Mouse (Mus musculus) spleen, postnatal 36 days (tissue): ENCODE measurements around the gene Slc35f1.

Source experiments
- DNase-seq, 2 experiments: peaks; one replicate each; pipeline ENCODE4 v3.0.0; 2022; ENCODE audit warnings: low spot score in 2 of 2, mixed read lengths in 1 of 2

Gene Slc35f1

DNA sequence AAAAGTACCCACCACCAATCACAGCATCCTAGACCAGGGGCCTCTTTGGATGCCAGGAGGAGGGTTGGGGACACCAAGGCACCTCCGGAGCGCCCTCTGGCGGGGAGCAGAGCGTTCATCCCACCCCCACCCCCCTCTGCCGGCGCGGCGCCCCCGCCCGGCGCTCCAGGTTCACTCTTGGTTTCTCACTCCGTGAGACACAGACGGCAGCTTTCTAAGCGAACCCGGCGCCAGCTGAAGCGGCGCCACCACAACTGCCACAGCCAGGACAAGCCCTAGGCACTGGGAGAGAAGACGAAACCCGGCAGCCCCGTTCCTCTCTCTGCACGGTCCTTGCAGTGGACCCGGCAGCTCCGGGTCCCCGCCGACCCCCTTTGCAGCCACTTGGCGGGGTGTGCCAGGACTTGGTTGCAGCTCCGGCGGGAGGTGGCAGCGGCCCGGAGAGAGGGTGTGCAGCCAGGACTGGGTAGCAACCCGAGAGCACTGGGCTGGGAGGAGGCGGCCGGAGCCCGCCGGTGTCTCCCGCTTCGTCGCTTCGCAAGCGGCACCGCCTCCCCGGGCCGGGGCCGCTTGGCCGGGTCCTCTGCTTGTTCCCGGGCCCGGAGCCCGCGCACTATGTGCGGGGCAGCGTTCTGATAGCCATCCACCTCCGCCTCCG lies at the start of gene Slc35f1:
Gene Slc35f1 (plus strand): TSS at position 200 of the 658 bp plus-strand sequence.
- no peak for DNase-seq

DNA sequence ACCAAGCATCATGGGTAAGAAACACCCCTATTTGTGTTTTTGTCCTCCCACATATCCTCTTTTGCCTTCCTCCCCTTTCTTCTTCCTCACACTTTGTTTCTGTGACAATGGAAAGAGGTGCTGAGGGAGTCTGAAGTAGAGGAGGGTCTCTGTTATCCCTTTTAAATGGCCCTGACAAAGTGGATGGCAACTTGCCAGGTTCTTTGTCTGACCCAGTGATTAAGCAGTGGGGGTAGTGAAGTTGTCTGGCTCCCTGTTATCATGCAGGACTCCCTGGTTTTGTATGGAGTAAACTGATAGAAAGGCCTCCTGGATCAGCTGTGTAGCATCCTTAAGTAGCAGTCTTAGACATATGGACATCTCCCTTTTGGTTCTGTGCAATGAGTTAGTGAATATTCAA lies 19.1 kb upstream of the Slc35f1 start:
- no peak for DNase-seq

DNA sequence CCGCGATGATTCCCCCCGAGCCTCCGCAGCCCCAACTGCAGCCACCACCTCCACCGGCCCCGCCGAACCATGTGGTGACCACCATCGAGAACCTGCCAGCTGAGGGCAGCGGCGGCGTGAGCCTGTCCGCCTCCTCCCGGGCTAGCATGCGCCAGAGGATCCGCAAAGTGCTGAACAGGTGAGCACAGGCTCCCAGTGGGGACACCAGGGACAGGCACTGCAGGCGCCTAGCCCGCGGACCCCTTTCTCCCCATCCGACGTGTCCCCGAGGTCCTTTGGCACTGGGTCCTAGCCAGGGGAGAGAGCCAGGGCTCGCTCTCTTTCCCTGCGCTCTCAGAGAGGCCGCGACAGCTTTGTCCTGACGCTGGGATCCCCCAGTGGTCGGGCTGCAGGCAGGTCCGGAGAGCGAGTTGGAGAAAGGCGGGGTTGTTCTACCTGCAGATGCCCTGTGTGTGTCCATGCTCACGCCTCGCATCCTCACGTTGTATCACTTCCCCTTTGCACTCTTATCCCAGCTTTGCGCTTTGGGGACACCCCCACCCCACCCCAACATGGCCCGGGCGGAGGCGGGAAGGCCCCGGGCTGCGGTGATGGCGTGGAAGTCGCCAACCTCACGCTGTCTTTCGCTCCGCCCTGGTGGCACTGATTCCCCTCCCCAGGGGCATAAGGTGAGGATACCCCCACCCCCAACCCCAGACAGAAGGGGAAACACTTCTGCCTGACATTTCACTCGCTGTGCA lies 829 bp downstream of the Slc35f1 start:
- DNase-seq, result no peak

DNA sequence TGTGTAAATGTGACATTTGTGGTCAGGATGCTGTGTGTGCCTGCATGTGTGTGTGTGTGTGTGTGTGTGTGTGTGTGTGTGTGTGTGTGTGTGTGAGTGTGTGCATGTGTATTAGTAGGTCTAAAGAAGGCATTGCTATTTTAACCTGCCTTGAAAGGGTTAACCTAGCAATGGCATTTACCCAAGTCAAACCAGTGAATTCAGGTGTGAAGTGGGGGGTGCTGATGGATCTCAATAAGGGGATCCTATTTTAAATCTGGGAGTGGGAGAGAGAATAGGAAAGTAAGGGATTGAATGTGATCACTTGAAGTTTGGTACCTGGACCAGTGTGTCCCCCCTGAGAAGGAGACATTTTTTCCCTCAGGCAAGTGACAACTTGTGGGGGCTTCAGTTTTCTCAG lies 13.4 kb downstream of the Slc35f1 start:
- DNase-seq, result no peak

DNA sequence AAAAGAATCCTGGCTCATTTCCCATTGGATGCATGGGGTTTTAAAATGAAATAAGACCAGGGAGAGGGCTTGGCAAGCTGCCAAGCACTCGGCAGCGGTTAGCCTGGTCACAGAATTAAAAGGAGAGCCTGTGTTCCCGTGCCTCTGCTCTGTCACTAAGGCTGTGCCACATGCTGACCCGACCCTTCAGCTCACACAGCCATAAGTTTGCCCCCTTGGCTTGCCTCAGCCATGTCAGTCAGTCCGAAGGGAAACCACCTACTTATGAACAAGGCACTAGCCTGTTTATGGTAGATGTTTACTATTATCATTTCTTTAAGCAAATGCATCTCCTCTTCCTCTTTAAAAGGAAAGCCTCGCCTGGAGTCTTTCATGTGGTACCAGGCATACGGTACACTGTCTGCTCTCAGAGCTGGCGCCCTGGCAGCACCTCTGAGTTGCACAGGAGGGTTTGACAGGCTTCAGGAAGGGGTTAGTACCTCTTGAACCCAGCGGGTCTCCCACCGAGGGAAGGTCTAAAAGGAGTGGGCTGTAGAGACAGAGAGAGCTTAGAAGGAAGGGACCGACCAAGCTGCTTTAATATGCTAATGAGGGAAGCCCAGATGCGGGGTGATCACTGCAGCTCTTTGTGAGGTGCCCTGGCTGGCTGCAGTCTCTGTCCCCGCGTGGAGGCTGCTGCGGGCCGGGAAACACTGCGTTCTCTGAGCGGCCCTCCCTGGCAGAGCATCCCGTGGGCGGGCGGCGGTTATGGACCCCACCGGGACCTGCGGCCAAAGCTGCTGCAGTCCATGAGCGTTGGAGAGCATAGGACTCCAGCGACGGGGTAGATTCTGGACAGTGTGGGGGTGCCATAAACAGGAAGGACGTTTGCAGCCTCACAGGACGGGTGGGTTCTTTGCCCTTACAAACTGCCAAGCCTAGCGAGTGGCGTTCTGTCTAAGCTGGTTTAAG lies 14.0 kb downstream of the Slc35f1 start:
- DNase-seq, result no peak

DNA sequence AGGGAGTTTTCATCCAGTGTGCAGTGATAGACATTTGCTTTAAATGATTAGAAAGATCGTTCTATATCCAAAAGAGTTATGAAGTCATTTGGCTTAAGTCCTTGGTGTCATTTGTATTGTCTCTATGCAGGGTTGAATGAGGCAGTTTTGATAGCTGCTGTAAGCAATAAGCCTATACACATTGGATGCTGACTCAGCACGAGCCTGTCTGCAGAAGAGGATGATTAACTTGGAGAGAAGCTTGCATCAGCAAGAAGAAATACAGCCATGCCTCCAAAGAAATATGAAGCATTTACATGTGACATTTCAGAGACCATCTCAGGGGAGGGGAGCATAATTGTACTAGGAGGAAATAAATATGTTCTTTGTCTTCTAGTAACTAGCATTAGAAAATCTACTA lies 19.1 kb downstream of the Slc35f1 start:
- no peak for DNase-seq

DNA sequence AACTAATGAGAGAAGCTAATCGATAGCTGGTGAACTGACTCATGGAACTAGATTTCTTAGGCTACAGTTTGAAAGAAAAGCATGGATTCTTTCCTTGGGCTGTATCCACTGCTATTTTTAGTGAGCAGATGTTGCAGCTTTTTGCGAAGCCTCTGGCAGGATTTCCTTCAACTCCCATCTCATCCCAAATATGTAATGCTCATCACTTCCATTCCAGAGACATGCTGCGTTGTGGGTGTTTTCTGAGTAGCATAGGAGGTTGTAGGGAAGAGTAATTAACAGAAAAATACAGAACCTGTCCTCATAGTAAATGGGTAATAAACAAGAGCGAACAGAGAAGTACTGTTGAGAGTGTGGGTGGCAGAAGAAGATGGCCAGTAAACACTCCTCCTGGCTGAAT lies 21.8 kb downstream of the Slc35f1 start:
- no peak for DNase-seq

DNA sequence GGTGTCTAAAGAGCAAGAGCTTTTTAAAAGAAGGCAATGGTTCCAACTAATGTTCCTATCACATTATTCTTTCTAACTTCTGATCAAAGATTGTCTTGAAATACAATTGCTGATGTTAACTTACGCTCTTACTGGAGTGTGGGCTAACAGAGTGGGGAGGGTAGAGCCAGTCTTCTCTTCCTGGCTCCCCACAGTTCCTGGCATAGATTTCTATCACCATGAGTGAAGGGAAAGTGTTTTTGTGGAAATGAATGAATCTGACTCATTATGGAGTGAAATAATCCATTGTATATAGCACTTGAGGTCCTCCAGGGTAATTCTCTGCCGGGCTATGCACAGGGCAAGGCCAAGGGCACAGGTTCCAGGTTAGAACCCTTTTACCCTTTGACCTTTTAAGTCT lies 24.2 kb downstream of the Slc35f1 start:
- DNase-seq, result no peak

DNA sequence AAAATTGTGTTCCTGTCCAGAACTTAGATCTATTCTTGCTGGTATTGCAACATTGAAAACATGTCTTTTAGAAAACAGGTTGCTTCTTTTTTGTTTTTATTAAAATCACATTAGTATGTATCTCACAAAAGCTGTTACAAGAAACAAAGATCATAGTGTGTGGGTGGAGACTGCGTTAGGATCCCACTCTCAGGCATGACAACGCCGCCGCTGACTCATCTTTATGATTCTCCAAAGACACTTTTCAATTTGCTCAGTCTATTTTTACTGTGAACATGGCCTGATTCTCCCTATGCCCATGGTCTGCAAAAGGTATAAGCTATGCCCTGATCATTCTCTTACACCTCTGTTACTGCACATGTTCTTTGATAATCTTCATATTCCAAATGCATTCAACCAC lies 24.8 kb downstream of the Slc35f1 start:
- DNase-seq, result no peak

DNA sequence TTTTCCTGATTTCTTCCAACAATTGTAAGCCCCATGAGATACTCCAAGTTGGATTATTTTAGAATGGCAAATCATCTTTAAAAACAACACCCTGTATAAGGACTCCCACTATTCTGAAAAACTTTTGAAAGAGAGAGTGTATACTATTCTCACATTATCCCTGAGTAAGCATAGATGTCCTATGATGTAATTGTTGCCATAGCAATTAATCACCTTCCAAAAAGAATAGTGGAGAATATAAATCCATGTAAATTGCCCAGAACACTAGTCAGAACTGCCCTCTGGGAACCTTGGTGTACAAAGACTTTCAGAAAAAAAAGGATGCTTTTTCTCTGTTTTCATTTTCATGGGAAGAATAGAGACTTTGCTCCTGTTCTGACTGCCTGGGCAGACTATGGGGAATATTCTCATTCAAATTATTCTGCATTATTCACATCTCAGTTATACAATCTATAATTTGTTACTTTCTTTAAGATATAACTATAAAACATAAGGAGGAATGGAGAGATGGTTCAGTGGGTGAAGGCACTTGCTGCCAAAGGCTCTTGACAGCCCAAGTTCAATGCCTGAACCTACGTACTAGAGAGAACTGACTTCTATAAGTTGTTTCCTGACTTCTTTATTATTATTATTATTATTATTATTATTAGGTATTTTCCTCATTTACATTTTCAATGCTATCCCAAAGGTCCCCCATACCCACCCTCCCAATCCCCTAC lies 28.0 kb downstream of the Slc35f1 start:
- no peak for DNase-seq

DNA sequence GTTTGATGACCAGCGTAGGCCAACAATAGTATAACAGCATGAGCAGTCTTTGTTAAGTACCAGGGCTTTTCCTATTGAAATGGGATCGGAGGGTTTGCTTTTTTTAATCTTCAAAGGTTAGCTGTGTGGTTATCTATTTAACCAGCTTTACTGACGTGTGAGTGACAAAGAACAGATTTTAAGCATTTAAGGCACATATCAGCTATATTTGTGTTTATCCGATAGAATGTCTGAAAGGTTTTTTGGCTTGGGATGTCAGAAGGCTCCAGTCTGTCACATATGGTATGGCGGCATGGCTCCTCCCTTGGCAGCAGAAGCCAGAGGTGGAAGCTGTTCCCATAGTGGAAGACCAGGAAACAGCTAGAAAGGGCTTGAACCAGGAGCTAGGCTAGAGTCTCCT lies 36.3 kb downstream of the Slc35f1 start:
- DNase-seq, result no peak

DNA sequence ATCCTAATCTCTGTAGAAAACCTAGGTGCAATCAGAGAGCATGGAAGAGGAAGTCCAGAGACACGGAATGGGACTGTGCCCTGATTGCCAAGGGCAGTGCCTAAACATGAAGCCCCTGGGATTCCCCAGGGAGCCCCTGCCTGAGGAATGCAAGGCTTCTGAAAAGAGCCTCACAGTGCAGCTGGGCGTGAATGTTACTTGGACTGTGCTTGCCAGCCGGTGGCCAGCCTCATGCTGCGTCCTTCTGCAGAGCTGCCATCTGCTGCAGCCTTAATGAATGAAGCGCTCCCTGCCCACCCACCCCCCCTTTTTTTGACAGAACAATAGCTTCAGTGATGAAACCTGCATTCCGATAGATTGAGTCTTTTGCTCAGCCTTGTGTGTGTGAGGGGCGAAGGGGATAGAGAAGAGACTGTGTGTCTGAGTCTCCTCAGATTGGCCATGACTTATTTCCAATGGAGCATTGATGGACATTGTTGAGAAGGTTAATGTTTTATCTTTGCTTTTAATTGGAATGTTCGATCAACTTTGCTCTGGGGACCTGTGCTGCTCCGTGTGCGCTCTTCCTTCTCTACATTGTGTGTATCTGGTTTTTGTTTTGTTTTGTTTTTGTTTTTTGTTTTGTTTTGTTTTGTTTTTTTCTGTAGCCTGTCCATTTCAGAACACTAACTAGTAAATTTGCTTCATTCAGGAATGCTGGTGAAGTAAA lies 52.5 kb downstream of the Slc35f1 start:
- DNase-seq, result no peak

DNA sequence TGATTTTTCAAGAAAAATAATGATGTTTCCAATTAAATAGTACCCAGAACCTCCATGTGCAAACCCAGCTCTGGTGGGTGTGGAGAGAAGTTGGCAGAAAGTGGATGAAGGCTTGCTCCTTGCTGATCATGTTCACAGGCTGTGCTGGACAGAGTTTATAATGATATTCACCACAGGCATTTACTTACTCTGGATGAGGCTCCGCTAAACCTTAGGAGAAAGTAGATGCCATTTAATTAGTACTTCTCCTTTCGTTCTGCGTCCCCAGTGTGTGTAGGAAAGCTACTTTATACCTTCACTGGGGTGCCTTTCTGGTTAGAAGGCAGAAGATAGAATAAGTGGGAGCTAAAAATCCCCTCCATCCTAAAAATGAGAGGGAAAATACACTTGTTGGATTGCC lies 53.5 kb downstream of the Slc35f1 start:
- DNase-seq, result no peak

DNA sequence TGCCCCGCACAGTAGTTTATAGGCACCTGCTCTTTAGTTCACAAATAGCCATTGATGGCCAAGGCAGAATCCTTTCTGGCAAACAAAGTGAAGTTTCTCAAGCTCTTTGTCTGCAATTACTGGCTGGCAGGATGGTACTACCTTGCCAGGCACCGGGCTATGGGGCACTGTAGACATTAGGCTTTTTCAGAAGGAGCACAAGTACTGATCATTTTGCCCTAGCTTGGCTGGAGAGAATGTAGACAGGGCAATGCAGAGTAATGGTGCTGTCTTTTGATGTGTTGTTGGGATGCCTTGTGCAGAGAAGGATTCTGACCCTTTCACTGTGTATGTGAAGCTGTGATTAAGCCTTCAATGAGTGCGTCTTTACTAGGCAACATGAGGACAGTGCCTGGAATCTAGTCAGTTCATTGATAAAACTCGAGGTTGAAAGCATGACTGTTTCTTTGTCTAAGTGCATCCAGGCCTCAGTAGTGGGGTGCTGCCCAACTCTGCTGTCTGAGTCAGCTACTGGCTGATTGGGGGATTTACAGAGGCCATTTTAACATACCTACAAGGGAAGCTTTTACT lies 57.8 kb downstream of the Slc35f1 start:
- no peak for DNase-seq

DNA sequence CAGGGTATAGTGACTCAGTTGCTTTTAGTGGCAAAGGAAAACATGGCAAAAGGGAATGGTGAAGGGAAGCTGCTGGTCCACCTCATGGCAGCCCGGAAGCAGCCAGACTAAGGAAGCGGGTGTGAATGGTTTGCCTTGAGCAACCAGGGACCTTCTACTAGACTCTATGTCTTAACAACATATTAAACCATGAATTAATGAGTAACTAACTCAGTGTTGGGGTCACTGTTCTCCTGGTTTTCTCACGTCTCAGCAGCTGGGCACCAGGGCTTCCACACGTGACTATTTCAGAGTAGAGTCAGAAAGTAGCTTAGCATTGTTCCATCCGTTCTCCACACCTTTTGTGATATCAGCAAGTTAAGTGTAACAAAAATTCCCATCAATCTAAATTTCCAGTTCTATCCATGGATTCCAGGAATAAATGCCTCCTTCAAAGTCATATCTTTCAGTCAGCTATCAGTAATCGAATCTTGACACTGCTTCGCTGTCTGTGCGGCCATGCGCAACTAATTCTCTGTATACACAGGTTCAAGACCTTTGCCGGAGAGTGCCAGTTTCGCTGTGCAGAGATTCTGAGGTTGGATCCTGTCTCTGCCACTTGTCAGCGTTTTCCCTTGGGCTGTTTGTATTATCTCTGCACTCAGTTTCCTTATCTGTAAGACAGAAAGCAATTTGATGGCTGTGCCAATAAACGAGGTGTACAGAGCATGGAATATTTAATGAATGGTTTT lies 65.8 kb downstream of the Slc35f1 start:
- no peak for DNase-seq

DNA sequence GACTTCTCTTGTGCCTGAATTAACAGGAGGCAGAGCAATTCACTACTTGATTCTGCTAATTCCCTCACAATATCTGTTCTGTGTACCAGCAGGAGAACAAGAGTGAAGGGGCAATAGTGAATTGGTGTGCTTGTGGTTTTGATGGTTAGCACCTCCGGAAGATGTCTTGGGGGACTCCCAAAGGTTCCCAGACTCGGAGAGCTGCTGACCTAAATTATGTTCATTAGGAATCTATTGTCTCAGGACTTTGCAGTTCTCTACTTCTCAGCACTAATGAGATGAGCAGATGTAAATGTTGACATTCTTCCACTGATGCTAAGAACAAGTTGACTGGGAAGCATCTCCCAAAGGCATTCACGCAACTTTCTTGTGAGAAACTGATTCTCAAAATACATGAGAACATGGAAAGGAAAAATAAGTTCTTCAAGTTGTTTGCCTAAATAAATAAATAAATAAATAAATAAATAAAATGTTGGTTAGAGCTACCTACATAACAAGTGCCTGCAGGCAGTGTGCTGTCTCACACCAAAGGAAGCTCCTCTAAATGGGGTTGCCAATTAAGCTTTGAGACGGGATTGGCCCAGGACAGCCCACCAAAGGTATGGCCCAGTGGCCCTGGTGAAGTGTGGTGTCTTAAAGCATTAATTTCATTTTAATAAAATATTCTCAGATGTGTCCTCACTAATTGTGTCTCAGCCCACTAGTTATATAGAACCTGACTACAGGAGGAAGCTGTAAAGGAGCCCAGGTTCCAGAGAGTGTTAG lies 67.3 kb downstream of the Slc35f1 start:
- DNase-seq, result no peak

DNA sequence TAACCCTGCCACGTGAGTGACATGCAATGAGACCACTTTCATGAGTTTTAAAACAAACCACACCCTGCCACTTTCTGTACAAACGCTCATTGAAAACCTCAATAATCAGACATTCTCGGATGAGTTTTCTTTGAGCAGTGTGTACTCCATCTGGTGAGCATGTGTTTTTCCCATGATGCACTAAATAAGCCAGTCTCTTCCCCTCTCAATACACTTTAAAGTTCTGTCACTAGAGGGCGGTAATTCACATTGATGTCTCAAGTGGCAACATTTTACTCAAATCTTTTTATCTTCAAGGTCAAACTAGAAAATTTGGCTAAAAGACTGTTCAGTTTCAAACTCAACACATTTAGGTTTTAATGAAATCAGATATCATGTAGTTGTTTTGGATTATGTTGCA lies 68.3 kb downstream of the Slc35f1 start:
- DNase-seq, result no peak

DNA sequence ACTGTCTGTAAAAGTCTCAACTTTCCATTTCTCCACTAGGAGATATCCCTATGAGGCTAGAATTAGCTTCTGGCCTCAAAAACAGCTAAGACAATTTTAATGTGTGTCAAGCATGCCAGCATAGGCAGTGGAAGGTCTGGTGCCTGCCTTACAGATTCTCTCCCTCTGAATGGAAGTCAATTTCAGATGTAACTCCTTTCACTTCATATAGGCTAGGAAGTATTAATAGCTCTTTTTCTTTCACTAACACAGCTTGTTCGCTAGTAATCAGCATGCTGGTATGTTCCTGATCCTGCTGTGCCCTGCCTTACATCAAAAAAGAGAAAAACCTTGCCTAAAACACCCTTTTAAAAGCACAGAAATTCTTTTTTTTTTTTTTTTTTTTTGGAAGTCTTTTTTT lies 70.2 kb downstream of the Slc35f1 start:
- no peak for DNase-seq

DNA sequence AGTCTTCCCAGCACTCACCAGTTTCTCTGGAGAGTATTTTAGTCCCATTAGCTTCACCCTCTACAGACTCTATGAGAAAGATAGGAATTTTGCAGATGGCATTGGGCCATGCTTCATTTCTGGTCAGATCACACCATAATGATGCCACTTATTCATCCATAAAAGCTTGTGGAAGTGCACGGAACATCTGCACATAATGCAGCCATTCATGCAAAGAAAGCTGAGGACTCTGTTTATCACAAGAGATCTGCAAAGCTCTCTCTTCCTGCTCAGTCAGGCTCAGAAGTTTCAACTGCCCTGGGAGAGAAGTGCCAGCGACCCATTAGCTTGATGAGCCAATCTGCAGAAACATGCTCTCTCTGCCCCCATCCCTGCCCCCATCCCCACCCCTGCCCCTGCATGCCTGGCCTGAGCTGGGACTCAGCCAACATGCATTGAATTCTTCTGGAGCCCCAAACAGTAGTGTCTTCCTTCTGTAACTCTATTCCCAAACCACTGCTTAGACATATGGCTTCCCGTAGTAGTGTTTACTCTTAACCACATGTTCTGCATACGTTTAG lies 89.7 kb downstream of the Slc35f1 start:
- DNase-seq, result no peak
